Mouse (Mus musculus) midbrain, postnatal 0 days (tissue): ENCODE results near the gene Uqcrq. TPM values are rescaled to one million over a fixed set of nuclear protein-coding genes. Genes with fewer than 3 reads are reported as not detected.
A peak's percentile ranks its signal among the peaks of the same experiment; 100 is the strongest.

Source experiments
- ATAC-seq: fragments of 200-750 bp; cut with Nextera tagmentation; 2 replicates; pipeline ENCODE4 v1.8.0; 2017; ENCODE audit warnings: moderate number of reproducible peaks, mild to moderate bottlenecking, moderate TSS enrichment, moderate library complexity; ENCODE audit not compliant: low FRiP score
- DNase-seq: peaks from one replicate; pipeline ENCODE4 v3.0.0-alpha.2; 2015; ENCODE audit warnings: low spot score
- H3K27ac ChIP-seq: fragments of 300-500 bp; sonication (generic); 2 replicates; pipeline ENCODE4 v1.5.1; 2014; ENCODE audit warnings: low read depth, mild to moderate bottlenecking, low read length, mixed read lengths
- H3K27me3 ChIP-seq: fragments of 300-500 bp; sonication (generic); 2 replicates; pipeline ENCODE4 v1.6.1; 2014; ENCODE audit warnings: low read length, control low read depth, mixed read lengths; ENCODE audit not compliant: insufficient read depth
- H3K36me3 ChIP-seq: fragments of 300-500 bp; sonication (generic); 2 replicates; pipeline ENCODE4 v1.6.1; 2014; ENCODE audit warnings: low read length, control low read depth, mixed read lengths; ENCODE audit not compliant: insufficient read depth
- H3K4me1 ChIP-seq: fragments of 300-500 bp; sonication (generic); 2 replicates; pipeline ENCODE4 v1.6.1; 2014; ENCODE audit warnings: mild to moderate bottlenecking, control low read depth, antibody characterized with exemption, low read length, mixed read lengths; ENCODE audit not compliant: insufficient read depth
- H3K4me2 ChIP-seq: fragments of 300-500 bp; sonication (generic); 2 replicates; pipeline ENCODE4 v1.6.1; 2014; ENCODE audit warnings: low read depth, mild to moderate bottlenecking, low read length, mixed read lengths; ENCODE audit not compliant: poor library complexity, severe bottlenecking
- H3K4me3 ChIP-seq: fragments of 300-500 bp; sonication (generic); 2 replicates; pipeline ENCODE4 v1.5.1; 2014; ENCODE audit warnings: low read depth, mild to moderate bottlenecking, low read length, moderate library complexity
- H3K9ac ChIP-seq: fragments of 300-500 bp; sonication (generic); replicated peaks from 2 replicates; pipeline ENCODE4 v1.6.1; 2014; ENCODE audit warnings: mild to moderate bottlenecking, low read length, moderate library complexity, mixed read lengths; ENCODE audit not compliant: poor library complexity, severe bottlenecking
- H3K9me3 ChIP-seq: fragments of 300-500 bp; sonication (generic); 2 replicates; pipeline ENCODE4 v1.6.1; 2016; ENCODE audit warnings: low read length, control low read depth
- CTCF ChIP-seq: IDR thresholded peaks from 2 replicates; pipeline ENCODE4 v1.5.1; 2016; ENCODE audit warnings: antibody characterized with exemption, mild to moderate bottlenecking
- WGBS: fragments of 180-500 bp; shearing (Covaris S2); extraction: QIAGEN DNeasy Blood & Tissue Kit; methylation state at CpG from one replicate; pipeline ENCODE4 v1.1.7; 2014; 5-methylcytosine and 5-hydroxymethylcytosine counted together
- polyA plus RNA-seq: library from polyadenylated mRNA; unstranded; fragments of >200 nt; fragmentation: Nextera tagmentation; extraction: Ambion mirVana; gene quantifications from 2 replicates; pipeline ENCODE4 v1.2.1, GENCODE M21; 2015
- total RNA-seq: library from RNA; depleted of rRNA; stranded (reverse); fragments of >200 nt; gene quantifications from 2 replicates; pipeline ENCODE4 v1.2.3, GENCODE M21; 2014

Gene Uqcrq
- total and polyA plus RNA-seq, 2 experiments from 2014 or later = 23.8 to 860 TPM

DNA sequence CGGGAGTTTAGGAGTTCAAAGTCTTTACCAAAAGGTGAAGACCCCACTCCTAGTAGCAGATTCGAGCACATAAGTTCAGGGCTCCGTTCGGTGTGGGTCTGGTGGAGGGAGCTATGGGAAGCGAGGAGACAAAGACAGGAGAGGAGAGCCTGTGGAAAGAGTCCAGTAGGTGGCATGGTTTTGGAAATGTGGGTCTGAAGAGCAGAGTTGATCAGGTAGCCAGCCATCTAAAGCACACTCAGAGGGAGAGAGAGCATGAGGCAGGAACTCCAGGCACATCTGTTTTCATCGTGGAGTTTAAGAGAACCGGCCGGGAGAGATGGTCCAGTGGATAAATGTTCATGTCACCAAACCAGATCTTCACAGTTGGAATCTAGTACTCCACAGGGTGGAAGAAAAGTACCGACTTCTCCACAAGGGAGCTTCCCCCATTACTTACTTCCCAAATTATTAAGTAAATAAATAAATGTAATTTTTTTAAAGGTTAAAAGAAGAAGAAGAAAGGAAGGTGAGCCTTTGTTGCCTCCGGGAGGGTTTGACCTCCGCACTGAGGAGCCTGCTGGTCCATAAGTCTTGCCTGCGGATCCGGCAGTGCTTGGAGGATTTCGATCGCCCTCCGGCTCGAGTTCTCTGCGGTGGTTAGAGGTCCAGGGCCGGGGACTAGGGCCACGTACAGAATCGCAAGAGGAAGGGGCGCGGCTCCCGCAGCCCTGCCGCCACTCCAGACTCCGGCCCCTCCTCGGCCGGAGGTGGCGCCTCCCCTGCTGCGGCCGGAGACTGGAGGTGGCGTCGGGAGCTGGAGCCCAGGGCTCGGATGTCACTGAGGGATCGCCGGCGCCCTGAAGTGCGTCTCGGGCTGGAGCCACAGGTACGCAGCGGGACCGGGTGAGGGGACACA, 26.1 kb upstream of the Uqcrq start, which contains the start of the genes Gm10447 and Shroom1:
Gene Gm10447 (minus strand): TSS at position 637 of the 898 bp plus-strand sequence.
Gene Shroom1 (plus strand): TSS at position 732 of the 898 bp plus-strand sequence.
- Histone ChIP-seq H3K9ac (peak within 1 kb of the TSS; percentile 51), H3K27ac (no peak within 1 kb of the TSS), H3K27me3 (peaks cover 34% of the 10 kb centered on the region), H3K4me3 (peak within 1 kb of the TSS; percentile 40), H3K4me1 (no peaks in the 10 kb centered on the region), H3K36me3 (no peaks in the 10 kb centered on the region), H3K4me2 (peak within 1 kb of the TSS; percentile 76), H3K9me3 (no peaks in the 10 kb centered on the region)
- peak; percentile 57 for DNase-seq
- peak; percentile 58; the same call in 1 of the 2 replicates for ATAC-seq
- WGBS = 5% methylated on average over 41 of the region's 42 CpGs
- peak; percentile 65 for TF ChIP-seq CTCF

DNA sequence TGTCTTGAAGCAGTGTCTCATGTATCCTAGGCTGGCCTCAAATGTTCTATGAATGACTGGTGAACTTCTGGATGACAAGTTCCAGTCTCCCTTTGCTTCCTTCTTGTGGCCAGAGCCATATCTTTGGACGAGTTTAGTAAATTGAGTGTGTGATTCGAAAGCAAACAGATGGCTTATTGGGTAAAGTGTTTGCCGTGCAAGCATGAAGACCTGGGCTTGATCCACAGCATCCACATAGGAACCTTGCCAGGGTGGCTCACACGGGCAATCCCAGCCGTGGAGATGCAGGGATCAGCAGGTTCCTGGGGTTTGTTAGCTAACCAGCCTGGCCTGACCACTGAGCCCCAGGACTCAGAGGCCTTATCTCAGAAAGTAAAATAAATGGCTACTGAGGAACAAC, 22.4 kb upstream of the Uqcrq start:
- DNase-seq (no peak), ATAC-seq (no peak)
- H3K4me1 ChIP-seq = no peaks in the 10 kb centered on the region
- no peak overlapping the region for H3K9ac ChIP-seq
- no peak overlapping the region for H3K4me3 ChIP-seq
- no peak overlapping the region for H3K27ac ChIP-seq
- WGBS = 90% methylated on average over 5 of the region's 5 CpGs
- H3K4me2 ChIP-seq = no peak overlapping the region
- H3K9me3 ChIP-seq = no peaks in the 10 kb centered on the region
- peaks cover 16% of the 10 kb centered on the region; the same call in 1 of the 2 replicates for H3K27me3 ChIP-seq
- H3K36me3 ChIP-seq = no peaks in the 10 kb centered on the region
- TF ChIP-seq CTCF = no peak

DNA sequence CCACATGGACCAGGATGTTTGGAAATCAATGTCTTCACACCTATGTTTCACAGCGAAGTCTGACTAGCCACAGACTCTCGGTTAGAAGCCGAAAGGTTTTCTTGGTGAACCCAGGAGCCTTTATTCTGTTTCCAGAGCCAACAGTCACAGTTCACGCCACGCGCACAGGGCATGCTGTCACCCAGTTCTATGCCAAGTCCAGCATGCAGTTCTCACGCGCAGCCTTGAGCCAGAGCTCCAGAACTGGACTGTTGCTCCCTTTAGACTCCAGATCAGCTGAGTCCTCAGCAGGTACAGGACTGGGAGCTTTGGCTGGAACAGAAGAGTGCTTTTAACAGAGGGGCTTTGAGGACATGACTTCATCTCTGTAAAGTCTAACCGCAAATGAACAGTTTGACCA, 21.8 kb upstream of the Uqcrq start:
- Histone ChIP-seq H3K9ac (no peak overlapping the region), H3K27me3 (peaks cover 11% of the 10 kb centered on the region; the same call in 1 of the 2 replicates), H3K9me3 (no peaks in the 10 kb centered on the region), H3K4me3 (no peak overlapping the region), H3K4me2 (no peak overlapping the region), H3K36me3 (no peaks in the 10 kb centered on the region), H3K4me1 (no peaks in the 10 kb centered on the region), H3K27ac (no peak overlapping the region)
- WGBS = 94% methylated on average over 9 of the region's 9 CpGs
- no peak for DNase-seq
- no peak for TF ChIP-seq CTCF
- no peak for ATAC-seq

DNA sequence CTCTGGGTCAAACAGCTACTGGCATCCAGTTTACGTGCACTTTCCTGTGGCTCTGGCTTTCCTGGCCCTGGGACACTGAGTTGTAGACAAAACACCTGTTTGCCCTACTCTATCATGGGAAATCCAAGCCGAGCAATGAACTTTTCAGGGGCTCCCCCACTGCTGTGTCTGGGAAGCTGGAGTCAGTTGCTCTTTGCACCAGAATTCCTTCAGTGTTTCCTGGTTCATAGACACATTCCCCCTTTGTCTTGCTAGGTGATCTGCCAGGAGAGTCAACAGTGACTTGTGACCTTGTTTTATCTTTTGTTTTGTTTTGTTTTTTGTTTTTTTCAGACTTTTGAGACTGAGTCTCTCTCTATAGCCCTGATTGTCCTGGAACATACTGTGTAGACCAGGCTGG, 20.7 kb upstream of the Uqcrq start:
- no peak overlapping the region for H3K4me2 ChIP-seq
- no peaks in the 10 kb centered on the region for H3K4me1 ChIP-seq
- no peaks in the 10 kb centered on the region for H3K9me3 ChIP-seq
- no peak for TF ChIP-seq CTCF
- 68% methylated on average over 2 of the region's 2 CpGs for WGBS
- no peak overlapping the region for H3K9ac ChIP-seq
- H3K4me3 ChIP-seq = no peak overlapping the region
- ATAC-seq = no peak
- no peaks in the 10 kb centered on the region for H3K36me3 ChIP-seq
- no peak for DNase-seq
- peaks cover 7% of the 10 kb centered on the region; the same call in 1 of the 2 replicates for H3K27me3 ChIP-seq
- no peak overlapping the region for H3K27ac ChIP-seq

DNA sequence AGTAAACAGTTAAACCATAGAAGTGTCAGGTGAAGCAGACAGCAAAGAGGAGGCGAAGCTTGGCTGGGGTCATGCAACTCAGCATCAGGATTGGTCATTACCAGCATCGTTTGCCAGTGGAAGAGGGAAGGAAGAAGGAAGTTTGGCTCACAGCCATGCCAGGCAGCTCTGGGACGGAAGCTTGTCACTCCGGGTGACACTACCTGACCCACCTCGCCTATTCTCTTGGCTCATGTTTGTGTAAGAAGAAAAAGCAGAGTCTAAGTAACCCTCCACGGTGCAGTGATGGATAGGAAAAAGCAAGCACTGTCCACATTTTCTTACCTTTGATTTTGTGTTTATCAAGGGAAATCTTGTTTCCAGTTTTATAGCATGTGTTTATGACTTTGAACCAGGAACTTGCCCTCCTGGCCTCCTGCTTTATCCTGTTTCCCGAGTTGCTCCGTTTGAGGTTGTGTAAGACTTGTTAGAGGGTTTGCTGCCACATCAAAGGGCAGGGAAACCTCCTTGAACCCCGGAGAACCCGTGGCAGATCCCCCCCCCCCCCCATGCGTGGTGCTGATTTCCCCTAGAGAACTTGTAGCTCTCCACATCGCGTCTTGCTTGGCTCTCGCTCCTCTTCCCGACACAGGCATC, 19.6 kb upstream of the Uqcrq start:
- DNase-seq (no peak), ATAC-seq (no peak)
- Histone ChIP-seq H3K4me3 (no peak overlapping the region), H3K9me3 (no peaks in the 10 kb centered on the region), H3K36me3 (no peaks in the 10 kb centered on the region), H3K4me2 (no peak overlapping the region), H3K9ac (no peak overlapping the region), H3K4me1 (no peaks in the 10 kb centered on the region), H3K27me3 (peaks cover 4% of the 10 kb centered on the region; the same call in 1 of the 2 replicates), H3K27ac (no peak overlapping the region)
- no peak for TF ChIP-seq CTCF
- WGBS = 69% methylated on average over 15 of the region's 15 CpGs

DNA sequence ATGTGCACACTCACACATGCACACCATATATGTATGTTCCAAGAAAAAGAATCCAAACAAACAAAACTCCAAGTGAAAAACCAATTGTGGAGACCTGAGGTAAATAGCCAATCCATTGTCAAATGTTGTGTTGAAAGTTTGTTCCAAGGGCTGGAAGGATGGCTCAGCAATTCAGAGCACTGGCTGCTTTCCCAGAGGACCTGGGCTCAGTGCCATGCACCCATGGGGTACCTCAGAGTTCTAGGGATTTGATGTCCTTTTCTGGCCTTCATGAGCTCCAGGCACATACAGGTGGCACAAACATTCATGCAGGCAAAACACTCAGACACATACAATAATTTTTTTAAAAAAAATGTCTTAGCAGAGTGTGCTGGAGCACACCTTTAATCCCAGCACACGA, 17.9 kb upstream of the Uqcrq start:
- WGBS = 85% methylated on average over 1 of the region's 1 CpGs
- H3K9ac ChIP-seq = no peak overlapping the region
- no peak overlapping the region for H3K27ac ChIP-seq
- no peak overlapping the region for H3K4me2 ChIP-seq
- no peaks in the 10 kb centered on the region for H3K27me3 ChIP-seq
- H3K4me3 ChIP-seq = no peak overlapping the region
- H3K9me3 ChIP-seq = no peaks in the 10 kb centered on the region
- no peak for TF ChIP-seq CTCF
- H3K36me3 ChIP-seq = no peaks in the 10 kb centered on the region
- no peaks in the 10 kb centered on the region for H3K4me1 ChIP-seq
- DNase-seq (no peak), ATAC-seq (no peak)
